Mouse (Mus musculus): ENCODE data around the gene Maml3.

GRCm38 (mm10) chr3:52088458-52089341, 16.2 kb downstream of the Maml3 start:
- TF ChIP-seq POLR2A (IDR thresholded peaks at IDR 0.05; ENCODE audit: borderline replicate concordance, low read depth, low read length), result no peak
- no peak for TF ChIP-seq CTCF (IDR thresholded peaks at IDR 0.05; ENCODE audit: low read depth, low read length)
